1 mouse cellular context compared by ENCODE assay signal in genomic region chr15:89353837-89354236, GRCm38 (mm10).
TF ChIP-seq lines count a peak whose summit lies in the region.

No protein-coding gene starts in this region.

TF ChIP-seq in myocyte, 11 proteins besides CTCF, POLR2A, EP300 and RAD21:
- TF ChIP-seq TCF12 (IDR thresholded peaks at IDR 0.05; ENCODE audit: insufficient read depth, poor library complexity, severe bottlenecking): no peak
- TF ChIP-seq CEBPB (IDR thresholded peaks at IDR 0.05; ENCODE audit: insufficient read depth, poor library complexity, severe bottlenecking): no peak
- no peak for TF ChIP-seq POLR2AphosphoS2 (IDR thresholded peaks at IDR 0.05; ENCODE audit: insufficient read length, low read depth)
- TF ChIP-seq MYOG (IDR thresholded peaks at IDR 0.05; ENCODE audit: control insufficient read depth in 1 of 3, insufficient read depth in 1 of 3, insufficient read length in 2 of 3, low read depth in 2 of 3): no peak
- TF ChIP-seq USF1 (IDR thresholded peaks at IDR 0.05; ENCODE audit: low read depth): no peak
- TF ChIP-seq REST (IDR thresholded peaks at IDR 0.05; ENCODE audit: insufficient read depth, insufficient read length): no peak
- TF ChIP-seq E2F4 (IDR thresholded peaks at IDR 0.05; ENCODE audit: insufficient read depth): no peak
- TF ChIP-seq TCF3 (IDR thresholded peaks at IDR 0.05; ENCODE audit: insufficient read length, low read depth): no peak
- no peak for TF ChIP-seq SRF (IDR thresholded peaks at IDR 0.05; ENCODE audit: control insufficient read depth, insufficient read length, low read depth)
- TF ChIP-seq MAX (IDR thresholded peaks at IDR 0.05; ENCODE audit: low read depth): no peak
- no peak for TF ChIP-seq MYOD1 (IDR thresholded peaks at IDR 0.05; ENCODE audit: control insufficient read depth in 1 of 3, insufficient read length in 2 of 3, low read depth in 2 of 3)
